Mouse (Mus musculus) right cerebral cortex, postnatal 10 days (tissue): ENCODE data around the gene March1.
A peak's percentile ranks its signal among the peaks of the same experiment; 100 is the strongest.
"Not testable (repeated sequence)": the region's sequence is repeated elsewhere in the genome, so short reads cannot be mapped to it uniquely, and the experiment has no call there.

ENCODE experiments used
- DNase-seq, 2 experiments: peaks; one replicate each; pipeline ENCODE4 v3.0.0; 2021; ENCODE audit warnings: low spot score in 2 of 2

The March1 gene

DNA sequence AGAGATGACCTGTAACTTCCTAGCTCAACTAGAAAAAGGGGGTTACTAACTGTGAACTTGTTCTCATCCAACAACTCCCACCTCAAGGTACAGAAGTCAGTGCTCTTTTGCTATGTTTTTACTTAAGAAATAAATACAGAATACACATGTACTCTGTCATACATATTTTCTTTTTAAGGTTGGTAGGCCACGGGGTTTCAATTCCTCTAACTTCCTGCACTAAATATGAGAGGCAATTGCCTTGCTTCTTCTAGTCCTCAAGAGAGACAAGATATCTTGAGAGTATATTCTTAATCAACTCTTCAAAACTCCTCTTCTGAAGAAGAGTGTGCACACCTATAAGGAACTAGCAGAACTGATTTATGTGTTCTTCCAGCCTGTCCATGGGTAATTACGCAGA, 797.5 kb downstream of the March1 start:
- no peak for DNase-seq

DNA sequence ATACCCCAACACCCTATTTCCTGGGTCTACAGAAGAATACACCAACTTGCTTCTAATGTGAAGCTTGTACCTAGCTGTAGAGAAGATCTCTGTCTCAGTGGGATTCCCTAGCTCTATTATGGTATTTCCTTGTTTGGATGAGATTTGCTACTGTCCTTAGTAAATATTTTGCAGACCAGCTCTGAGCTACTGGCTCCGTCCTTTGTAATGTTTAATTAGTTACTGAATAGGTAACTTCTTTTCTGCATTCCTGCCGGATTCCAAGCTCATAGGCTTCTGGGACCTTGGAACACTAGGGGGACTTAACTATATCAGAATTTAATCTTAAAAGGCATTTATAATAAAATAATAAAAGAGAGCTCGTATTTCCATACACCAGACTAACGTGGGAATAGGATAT, 799.9 kb downstream of the March1 start:
- not testable (repeated sequence) for DNase-seq

GRCm38 (mm10) chr8:66430639-66431038, 812.9 kb downstream of the March1 start:
- DNase-seq: no peak

DNA sequence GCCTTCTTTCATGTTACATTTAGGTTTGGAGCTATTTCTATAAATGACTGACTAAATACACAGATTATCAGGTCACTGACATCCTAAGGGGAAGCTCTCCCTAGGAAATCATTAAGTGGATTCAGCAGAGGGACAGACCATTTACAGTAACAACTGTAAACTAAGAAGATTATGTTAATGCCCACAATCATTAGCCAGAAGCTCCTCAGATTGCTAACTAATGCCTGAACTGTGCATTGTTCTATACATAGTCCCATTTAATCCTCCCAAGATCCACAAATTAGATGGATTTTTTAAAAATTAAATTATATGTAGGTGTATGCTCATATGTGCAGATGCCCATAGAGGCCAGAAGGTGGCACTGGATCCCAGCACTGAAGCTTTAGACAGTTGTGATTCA, 815.9 kb downstream of the March1 start:
- DNase-seq: no peak

DNA sequence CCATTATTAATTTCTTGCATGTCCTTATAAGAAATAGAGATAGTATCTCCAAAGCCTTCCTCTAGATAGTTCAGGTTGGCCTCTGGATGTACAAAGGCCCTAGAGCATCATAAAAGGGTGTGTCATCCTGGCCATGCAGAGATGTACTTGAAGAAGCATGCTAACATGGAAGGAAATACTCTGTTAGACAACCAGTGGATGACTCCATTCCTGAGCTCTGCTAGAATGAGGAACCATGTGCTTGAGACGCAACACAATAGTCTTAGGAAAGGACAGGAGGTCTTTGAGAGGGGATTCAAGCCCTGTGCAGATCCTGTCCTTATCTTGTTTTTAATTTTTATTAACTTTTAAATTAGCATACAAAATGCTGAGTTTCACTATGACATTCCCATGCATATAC, 819.1 kb downstream of the March1 start:
- no peak for DNase-seq

GRCm38 (mm10) chr8:66437929-66438328, 820.2 kb downstream of the March1 start:
- no peak for DNase-seq

DNA sequence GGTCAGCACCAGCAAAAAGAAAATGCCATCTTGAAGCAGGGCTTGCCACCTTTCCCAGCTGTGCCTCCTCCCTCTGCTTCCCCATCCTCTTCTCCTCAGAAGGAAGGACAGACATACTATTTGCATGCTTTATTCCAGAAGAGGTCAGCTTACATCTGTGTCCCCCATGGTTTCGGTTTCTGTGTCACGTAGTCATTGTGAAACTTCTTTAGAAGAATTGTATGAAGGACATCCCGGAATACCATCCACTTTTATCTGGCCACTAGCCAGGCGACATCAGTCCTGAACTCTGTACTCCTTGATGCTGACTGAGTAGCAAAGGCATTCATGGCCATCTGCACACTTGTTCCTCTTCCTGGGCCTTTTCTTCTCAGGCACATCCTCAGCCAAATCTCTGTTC, 820.8 kb downstream of the March1 start:
- peak in 1 of 2 experiments; percentile 28 for DNase-seq

DNA sequence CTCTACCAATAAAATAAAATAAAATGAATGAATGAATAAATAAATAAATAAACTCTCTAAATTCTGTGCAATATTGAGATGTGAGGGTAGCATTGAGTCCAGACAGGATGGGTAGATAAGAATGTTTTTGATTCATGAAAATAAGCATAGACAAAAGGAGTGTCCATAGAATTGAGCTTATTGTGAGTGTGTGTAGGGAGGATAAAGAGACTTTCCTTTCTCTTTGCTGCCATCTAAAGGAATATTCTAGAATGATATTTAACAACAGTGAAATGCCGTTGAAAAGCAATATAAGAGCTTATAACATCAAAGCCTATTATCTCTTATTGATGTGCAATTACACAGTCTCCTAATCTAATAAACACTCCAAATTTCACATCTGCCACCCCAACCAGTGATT, 823.4 kb downstream of the March1 start:
- no peak for DNase-seq

DNA sequence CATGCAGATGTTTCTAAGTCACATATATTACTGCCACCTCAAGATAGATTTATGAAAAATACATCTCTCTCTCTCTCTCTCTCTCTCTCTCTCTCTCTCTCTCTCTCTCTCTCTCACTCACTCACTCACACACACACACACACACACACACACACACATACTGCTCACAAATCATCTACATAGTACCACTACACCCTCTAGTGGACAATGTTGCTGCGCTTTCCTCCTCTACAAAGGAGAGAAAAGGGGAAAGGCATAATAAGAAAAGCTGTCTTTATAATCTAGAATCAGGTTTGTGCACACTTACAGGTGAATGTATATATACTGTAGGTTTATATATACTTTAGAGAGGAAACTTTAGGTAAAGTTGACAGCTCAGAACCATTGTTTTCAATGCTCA, 825.1 kb downstream of the March1 start:
- DNase-seq: peak; percentile 60 to 66

- DNase-seq: no peak
Observed at GRCm38 (mm10) chr8:66444141-66444540, 826.4 kb downstream of the March1 start.

DNA sequence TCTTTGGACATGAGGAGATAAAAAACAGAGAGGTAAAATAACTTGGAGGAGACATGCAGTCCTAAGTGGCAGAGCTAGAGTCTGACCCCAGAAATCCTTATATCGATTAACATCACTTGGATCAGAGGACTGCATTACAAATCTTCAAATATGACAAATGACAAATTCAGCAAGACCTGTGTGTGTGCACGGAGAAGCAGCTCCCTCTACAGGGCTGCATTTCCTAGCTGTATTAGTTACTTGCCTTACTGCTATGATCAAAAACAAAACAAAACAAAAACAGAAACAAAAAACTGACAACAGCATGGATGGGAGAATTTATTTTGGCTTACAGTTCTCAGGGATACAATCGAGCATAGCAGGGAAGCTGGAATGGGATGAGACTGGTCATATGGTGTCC, 827.7 kb downstream of the March1 start:
- DNase-seq: no peak

DNA sequence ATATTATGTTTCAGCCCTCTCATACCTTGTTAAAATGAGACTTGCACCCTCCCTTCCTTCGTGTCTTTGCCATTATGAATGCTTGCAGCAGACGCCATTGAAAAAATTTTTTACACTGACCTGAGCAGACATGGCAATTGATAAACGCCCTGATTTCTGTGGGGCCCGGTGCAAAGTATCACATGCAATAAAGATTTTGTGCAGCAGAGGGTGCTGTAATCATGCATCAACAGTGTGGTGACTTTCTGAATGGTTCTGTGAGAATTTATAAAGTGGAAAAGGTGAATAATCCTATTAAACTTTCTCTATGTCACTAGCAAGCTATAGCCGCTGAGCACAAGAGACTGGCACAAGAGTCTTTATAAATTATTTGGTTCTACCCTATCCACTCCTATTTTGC, 833.0 kb downstream of the March1 start:
- peak in 1 of 2 experiments; percentile 53 for DNase-seq

DNA sequence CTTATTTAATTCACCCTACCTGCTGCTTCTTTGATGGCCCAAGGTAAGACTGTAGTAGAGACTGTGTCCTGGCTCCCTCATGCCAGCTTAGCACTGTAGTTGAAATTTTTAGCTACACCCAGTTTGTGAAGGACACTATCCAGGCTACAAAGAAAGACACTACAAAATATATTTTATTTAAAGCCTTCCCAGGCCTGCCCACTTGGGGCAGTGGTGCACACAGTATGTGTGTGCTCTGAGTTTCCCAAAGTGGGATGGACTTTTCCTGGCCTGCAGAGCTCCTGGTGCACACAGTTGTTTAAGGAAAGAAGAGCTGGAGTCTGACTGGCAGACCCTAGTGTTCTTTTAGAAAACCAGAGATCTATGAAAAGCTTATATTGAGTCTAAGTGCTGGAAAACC, 839.4 kb downstream of the March1 start:
- no peak for DNase-seq

GRCm38 (mm10) chr8:66469821-66470220, 852.1 kb downstream of the March1 start:
- no peak for DNase-seq

GRCm38 (mm10) chr8:66476880-66477279, 859.2 kb downstream of the March1 start:
- DNase-seq: no peak

DNA sequence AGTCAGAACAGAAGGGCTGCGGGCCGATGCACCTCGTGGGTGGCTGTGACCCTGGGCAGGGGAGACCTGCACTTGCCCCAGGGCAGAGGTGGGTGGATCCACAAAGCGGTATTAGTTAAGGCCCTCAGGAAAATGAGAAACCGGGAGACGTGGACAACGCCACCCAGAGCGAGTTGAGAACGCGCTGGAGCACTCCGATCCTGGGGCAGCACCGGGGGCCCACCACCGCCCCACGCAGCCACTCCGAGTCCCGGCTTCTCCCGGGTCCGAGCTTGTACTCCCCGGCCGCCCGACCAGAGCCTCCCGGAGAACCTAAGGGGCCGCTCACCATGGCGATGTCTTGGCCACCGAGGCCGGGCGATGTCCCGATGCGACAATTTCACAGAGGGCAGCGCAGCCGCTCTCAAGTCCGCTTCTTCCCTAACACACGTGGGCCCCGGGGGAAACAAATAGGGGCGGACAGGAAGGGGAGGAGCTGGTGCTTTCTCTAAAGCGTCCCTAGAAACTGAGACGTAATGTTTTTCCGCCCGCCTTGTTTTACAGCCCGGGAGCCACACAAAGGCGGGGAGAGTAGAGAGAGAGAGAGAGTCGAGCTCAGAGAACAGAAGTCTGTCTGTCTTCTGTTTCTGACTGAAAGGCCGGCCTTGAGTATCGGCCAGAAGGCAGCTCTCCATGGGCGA, 868.5 kb downstream of the March1 start, which contains the start of gene Tma16:
TSS of gene Tma16 (minus strand) at position 447 of the 680 bp plus-strand sequence.
- DNase-seq: peak; percentile 88 to 89

GRCm38 (mm10) chr8:66488556-66488955, 870.9 kb downstream of the March1 start:
- no peak for DNase-seq

- DNase-seq: no peak
Observed at GRCm38 (mm10) chr8:66490624-66491023, 872.9 kb downstream of the March1 start.

DNA sequence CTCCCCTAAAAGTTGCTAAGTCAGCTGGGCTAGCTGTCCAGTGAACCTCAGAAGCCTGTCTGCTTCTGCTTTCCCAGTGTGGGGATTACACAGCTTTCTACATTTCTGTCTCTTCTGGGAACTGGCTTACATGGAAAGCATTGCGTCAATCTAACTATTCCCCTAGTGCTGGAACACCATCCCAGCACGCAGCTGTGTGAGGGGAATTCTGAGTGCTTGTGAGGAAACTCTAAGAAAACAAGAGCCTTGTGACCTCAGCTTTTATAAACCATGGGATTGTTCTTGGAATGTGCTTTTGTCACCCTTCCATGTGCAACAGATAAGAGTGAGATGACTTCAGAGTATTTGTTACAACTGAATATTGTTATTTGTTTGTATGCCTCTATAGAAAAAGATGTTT, 876.8 kb downstream of the March1 start:
- no peak for DNase-seq

- DNase-seq: peak; percentile 83 to 89
Observed at GRCm38 (mm10) chr8:66495726-66496125, 878.0 kb downstream of the March1 start.

DNA sequence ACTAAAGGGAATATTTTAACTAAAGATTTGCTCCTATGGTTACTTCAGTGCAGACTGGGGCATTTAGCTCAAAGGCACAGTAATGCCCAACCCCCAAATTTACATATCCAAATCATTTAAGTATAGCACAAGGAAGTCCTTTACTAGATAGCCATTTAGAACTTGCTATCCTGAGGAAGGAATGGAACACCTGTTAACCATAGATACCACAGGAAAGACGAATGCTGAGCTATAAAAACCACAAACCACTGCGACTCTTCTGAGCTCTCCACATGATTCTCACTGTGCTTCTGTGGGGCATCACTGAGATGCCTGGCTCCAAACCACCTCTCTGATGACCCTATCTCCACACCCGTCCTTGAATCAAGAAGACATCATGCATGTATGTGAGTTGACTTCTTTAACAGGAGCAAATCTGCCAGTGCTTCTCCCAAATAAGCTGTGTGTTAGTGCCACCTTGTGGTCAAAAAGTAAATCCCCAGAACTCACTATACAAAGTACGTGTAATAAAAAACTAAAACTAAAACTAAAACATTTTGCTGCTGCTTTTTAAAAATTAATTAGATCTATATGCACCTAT, 879.4 kb downstream of the March1 start:
- peak; percentile 40 to 61 for DNase-seq

DNA sequence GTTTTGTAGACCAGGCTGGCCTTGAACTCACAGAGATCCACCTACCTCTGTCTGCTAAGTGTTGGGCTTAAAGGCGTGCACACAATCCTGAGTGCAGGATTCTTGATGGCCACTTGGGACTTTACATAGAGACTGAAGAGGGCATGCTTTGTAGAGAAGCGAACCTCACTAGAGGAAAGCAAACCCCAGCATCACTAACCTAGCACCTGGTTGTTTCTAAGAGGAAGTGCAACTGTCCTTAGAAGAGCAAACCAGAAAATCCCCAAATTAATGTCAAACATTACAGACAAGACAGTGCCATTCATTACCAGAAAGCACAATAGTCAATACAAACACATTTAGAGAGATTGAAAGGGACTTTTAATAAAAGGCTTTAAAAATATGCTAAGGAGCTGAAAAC, 885.7 kb downstream of the March1 start:
- no peak for DNase-seq

- DNase-seq: no peak
Observed at GRCm38 (mm10) chr8:66511537-66511936, 893.8 kb downstream of the March1 start, which contains the start of gene Tktl2. Gene Tktl2, plus strand, starts transcription at chr8:66511756.

DNA sequence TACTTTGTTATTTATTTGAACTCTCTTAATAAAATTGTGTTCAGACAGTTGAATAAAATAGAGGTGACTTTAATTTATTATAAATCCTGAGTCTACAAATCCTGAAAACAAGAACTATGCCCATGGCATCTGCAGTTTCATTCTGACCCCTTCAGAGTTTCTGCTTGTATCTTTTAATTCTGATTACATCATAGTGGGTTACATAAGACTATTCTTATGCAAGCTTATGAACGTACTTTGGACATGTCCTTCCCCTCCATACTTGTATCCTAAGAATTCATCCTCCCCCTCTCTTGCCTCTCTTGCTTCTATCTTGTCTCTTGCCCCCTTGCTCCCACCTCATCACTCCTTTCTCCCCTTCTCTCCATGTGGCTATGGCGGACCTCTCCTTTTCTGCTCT, 901.4 kb downstream of the March1 start:
- DNase-seq: no peak
